Mouse (Mus musculus): ENCODE results near the gene Hspa8.
A peak's percentile ranks its signal among the peaks of the same experiment; 100 is the strongest.

Hspa8 gene

GRCm38 (mm10) chr9:40808061-40808906 is 7.5 kb downstream of the Hspa8 start:
- DNase-seq (ENCODE audit: low read depth, low spot score) = no peak

- no peak for DNase-seq (ENCODE audit: low read depth, low spot score)
Measured at GRCm38 (mm10) chr9:40808907-40809280, 8.1 kb downstream of the Hspa8 start.

DNA sequence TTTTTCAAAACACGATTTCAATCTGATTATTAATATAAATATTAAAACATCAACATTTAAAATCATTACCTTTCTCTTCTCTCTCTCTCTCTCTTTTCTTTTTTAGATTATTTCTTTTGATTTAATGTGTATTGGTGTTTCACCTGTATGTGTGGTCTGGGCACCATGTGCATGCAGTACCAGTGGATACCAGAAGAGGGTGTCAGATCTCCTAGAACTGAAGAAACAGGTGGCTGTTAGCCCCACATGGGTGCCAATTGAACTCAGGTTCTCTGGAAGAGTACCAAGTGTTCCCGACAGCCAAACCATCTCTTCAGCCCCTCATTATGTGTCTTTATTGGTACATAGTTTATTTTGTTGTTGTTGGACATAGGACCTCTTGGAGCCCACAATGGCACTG is 11.1 kb downstream of the Hspa8 start:
- DNase-seq (ENCODE audit: low read depth, low spot score) = no peak

GRCm38 (mm10) chr9:40814060-40814459 is 13.3 kb downstream of the Hspa8 start:
- no peak for DNase-seq (ENCODE audit: low read depth, low spot score)

- no peak for DNase-seq (ENCODE audit: low read depth, low spot score)
Measured at GRCm38 (mm10) chr9:40817325-40818028, 16.7 kb downstream of the Hspa8 start.

- no peak for DNase-seq (ENCODE audit: low read depth, low spot score)
Measured at GRCm38 (mm10) chr9:40825601-40826000, 24.8 kb downstream of the Hspa8 start.

DNA sequence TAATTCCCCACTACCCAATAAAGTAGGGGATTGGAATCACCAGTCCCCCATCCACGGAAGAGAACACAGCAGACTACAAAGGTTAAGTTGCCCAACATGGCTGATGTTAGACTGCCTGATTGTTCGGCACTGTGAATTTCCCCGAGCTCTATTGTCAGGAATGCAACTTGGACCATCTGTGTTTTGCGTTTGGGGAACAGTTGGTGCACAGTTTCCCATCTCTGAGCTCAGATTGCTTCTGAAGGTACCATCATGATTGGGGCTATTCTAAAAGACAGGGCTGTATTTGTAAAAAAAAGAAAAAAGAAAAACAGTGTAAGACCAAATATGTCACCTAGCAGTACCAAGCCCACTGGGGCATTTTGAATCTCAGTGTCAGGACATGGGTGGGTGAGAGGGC is 26.6 kb downstream of the Hspa8 start:
- DNase-seq (ENCODE audit: low read depth, low spot score) = no peak

DNA sequence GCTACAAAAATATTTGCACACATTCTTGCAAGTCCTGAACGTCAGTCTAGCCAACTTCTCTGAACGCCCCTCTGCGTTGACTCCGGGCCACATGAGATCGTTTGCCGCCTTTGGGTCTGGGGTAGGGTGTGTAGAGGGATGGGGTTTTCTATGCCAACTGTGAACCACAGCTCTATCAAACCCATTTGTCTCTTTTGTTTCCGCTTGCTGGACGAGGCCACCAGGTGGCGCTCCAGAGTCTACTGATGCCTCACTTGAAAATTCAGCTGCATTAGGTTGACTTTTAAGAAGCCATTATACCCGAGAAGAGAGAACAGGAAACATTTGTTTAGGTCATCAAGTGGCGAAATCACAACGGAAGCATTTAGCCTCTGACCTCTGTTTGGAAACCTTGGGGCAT is 33.8 kb downstream of the Hspa8 start:
- peak; percentile 88 for DNase-seq (ENCODE audit: low read depth, low spot score)

DNA sequence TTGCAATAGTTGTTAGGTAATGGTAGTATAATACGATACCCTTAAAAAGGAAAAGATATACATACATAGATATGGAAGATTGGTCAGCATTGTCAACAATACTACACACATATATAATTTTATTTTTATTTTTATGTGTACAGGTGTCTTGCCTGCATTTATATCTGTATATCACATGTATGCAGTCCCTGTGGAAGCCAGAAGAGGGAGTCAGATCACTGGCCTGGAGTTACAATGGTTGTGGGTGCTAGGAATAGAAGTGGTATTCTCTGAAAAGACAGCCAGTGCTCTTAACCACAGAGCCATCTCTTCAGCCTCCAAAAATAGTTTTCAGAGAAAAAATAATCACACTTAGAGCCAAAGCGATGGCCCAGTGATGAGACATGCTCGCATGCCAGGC is 35.9 kb downstream of the Hspa8 start:
- DNase-seq (ENCODE audit: low read depth, low spot score) = no peak

DNA sequence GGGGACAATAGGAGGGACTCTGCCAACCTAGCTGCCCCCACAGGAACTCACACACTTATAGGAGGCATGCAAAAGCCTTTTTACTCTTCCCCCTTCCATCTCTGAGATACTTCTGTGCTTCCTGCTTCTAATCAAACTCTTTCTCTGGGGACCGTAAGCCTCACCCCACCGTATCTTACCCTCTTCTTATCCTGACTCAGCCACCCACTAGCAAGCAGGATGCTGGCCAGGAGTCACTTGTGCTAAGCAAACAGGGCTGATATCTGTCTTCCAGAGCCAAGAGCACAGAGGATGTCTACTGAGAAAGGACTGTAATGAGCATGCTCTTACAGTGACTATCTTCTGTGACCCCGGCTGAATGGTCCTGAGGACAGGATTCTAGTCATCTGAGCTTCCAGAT is 38.9 kb downstream of the Hspa8 start:
- no peak for DNase-seq (ENCODE audit: low read depth, low spot score)

DNA sequence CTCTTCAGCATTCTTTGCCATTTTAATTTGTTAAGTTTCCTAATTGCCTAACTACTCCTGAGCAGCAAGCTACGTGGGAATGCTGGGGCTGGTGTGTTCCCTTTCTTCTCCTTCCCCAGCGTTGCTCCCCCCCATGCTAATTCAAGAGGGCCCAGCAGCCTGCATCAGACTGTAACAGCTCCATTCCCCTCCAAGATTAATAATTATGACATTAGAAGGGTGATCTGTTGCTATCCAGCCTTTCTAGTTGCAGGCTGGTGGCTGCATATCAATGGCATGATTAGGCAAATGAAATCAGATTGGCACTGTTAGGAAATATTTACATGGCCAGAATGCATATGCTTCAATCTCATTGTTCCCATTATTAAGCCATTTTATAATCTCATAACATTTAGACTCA is 50.7 kb downstream of the Hspa8 start:
- no peak for DNase-seq (ENCODE audit: low read depth, low spot score)

DNA sequence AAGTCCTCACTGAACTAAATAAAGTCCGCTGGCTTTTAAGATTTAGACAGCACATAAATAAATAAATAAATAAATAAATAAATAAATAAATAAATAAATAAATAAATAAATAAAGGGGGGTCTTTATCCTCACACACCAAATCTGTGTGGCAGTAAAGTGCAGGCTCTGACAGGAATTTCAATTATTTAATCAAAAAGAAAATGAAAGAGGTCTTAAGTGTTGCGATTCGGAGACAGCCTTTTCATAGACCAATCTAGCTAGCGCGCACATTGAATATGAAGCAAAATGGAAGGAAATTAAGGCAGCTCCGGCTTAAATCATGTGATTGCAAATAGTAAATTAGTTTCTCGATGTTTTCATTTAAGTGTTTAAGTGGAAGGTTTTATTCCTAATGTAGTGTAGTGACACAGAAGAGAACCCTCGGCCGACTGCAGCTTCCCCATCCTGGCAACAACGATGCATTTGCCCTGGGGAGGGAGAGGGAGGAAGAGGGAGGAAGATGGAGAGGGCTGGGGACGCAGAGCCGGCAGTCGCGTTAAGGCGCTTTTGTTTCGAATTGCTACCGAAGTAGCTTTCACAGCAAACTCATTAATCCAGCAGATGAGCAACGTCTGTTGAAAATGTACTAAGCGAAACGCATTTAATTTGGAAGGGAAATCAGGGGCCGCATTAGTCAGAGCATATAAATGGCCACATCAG is 57.8 kb downstream of the Hspa8 start:
- peak; percentile 47 for DNase-seq (ENCODE audit: low read depth, low spot score)

DNA sequence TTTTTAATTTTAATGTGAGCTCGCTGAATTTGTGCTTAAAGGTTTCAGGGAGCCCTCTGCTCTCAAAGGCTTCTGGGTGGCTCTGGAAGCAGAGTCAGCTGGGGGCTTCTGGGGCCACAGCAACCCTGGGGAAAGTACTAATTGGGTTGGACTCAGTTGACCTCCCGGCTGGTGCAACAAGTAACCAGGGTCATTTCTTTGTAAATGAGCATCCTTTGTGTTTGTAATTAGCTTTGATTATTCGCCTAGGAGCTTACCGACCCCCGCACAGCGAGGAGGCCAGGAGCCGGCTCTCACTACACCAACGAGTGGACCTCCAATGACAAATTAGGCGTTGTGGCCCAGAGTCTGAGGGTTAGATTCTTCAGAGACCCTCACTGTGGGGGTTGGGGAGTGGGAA is 58.4 kb downstream of the Hspa8 start:
- no peak for DNase-seq (ENCODE audit: low read depth, low spot score)

Measured in brain, adult 2 months (tissue).